1 mouse cellular context compared by ENCODE assay signal in the genomic region with DNA sequence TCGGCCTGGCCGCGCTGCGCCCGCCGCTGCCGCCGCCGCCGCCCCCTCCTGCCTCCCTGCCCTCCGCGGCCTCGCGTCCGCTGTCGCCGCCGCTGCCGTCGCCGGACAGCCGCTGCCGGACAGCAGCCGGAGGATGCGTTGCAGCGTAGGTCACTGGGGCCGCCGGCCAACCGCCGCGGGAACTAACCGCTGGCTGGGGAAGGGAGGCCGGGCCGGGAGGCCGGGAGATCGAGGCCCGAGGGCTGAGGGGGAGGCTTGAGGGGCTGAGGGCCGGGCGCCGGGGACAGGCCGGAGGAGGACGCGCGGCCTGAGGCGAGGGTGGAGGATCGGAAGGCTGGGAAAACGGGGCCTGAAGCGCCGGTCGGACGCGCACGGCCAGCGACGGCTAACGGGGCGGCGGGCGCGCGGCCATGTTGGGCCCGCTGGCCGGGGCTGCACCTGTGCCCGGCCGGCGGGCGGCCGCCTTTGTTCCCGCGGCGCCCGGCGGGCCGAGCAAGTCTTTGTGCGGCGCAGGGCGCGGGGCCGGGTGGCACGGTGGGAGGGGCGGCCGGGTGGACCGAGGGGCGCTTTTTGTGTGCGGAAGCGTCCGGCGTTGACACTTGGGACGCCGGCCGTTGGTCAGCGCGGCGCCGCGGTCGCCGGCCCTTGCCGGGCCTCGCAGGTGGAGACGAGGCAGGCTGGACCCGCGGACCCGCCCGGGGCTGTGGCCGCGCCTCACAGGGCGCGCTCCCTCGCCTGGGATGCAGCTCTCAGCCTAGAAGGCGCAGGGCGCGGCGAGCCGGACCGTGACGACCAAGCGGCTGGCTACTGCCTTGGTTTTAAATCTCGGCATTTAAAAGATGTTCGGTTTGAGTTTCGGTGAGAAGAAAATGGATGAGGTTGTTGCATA.
TF ChIP-seq lines count a peak whose summit lies in the region.

No protein-coding gene starts in this region.

TF ChIP-seq in C2C12, 6 proteins besides CTCF, POLR2A, EP300 and RAD21 (continued from another document):
- TF ChIP-seq MYOD1 (IDR thresholded peaks at IDR 0.05; ENCODE audit: control insufficient read depth, insufficient read length, low read depth) (no peak), MAX (IDR thresholded peaks at IDR 0.05) (no peak), MYOG (IDR thresholded peaks at IDR 0.05; ENCODE audit: control insufficient read depth, extremely low read depth, insufficient read length) (no peak), CEBPB (IDR thresholded peaks at IDR 0.05; ENCODE audit: low read depth) (no peak)
